Mouse (Mus musculus) naive thymus-derived CD4-positive, alpha-beta T cell, adult 5 months (primary cell): ENCODE data around the gene A1bg. TPM values are rescaled to one million over a fixed set of nuclear protein-coding genes. Genes with fewer than 3 reads are reported as not detected.

Source experiments
- polyA plus RNA-seq: library from polyadenylated mRNA; unstranded; fragments of 100-300 nt; shearing (Covaris generic); gene quantifications from one replicate; pipeline ENCODE4 v1.2.1, GENCODE M21; 2017

A1bg gene
- not detected for polyA plus RNA-seq

DNA sequence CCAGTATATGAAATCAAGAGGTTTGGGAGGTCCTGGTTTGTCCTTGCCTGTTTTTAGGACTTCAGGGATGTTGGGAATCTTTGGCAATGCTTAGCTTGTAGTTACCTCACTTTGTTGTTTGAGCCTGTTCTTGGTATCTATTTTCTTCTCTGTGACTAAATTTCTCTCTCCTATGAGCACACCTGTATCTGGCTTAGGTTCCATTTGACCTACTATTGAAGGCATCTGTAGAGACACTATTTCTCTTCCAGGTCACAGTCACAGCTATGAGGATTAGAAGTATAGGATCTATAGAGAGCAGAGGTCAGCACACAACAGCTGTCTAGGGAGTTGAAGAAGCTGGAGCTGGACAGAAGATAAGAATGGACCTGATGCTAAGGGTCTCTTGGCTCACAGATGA, at the start of gene A1bg:
TSS of gene A1bg (minus strand) at position 101 of the 400 bp plus-strand sequence.

DNA sequence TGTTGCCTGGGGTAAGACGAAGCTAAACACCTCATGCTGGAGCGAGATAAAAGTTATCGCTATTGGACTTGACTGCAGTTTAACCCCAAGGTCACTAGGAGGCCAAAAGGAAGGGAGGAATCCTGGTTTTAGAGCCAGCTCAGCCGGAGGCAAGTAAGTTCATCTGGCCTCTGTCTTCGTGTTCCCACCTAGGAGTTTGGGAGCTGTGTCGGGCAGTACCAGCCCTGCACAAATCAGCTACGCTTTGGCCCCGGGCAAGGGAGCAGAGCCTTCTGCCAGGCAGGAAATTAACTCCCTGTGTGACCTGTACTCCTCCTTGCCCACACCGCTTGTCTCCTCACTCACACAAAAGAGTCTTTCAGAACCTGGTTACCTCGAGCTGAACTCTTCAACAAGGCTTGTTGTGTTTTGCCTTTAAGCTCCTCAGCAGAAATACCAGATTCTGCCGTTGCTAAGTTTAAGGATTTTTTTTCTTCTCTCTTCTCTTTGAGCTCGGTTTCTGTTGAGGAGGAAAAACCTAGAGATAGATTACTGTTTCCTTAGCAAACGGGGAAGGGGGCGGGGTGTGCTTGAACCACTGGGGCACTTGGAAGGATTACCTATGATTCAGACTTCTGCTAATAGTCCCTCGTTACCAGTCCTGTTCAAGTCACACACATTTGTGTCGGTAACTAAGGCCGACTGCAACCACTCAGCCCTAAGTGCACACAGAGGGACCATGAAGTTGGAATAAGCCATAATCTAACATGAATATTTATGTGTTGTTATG, 69.4 kb downstream of the A1bg start, which contains the start of gene Fam84b:
TSS of gene Fam84b (minus strand) at position 548 of the 769 bp plus-strand sequence.

Other genes with a start within 250 kb of the A1bg start
- gene Fam84b, start 69.2 kb downstream of the A1bg start, polyA plus RNA-seq = 9.7 TPM